Mouse (Mus musculus): ENCODE data around the gene Cenpm. TPM values are rescaled to one million over a fixed set of nuclear protein-coding genes. Genes with fewer than 3 reads are reported as not detected.
A peak's percentile ranks its signal among the peaks of the same experiment; 100 is the strongest.
"Not testable (repeated sequence)": the region's sequence is repeated elsewhere in the genome, so short reads cannot be mapped to it uniquely, and the experiment has no call there.

Cenpm gene
- polyA plus RNA-seq, 1 experiment, result 46.3 TPM

DNA sequence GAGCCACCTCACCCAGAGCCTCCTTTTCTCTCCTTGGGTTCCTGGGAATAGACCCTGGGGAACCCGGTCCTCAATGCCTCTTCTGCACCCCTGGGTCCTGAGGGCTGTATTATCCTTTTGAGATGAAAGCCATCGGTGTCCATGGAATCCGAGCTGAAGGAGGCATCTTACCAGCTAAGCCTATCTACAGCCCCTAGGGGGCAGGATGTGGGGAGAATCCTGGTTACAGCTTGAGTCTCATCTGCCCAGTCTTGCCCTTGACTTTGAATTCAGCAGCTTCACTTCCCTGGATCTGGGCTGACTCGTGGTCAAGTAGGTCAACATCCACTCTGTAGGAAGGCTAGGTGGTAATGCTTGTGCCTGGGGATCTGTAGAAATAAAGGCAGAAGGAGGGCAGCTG is 10.7 kb upstream of the Cenpm start:
- H3K36me3 ChIP-seq (ENCODE audit: control insufficient read depth, insufficient read depth), result no peaks in the 10 kb centered on the region
- H3K79me3 ChIP-seq (ENCODE audit: low read depth), result no peaks in the 10 kb centered on the region
- no peak for TF ChIP-seq CTCF (IDR thresholded peaks at IDR 0.05; ENCODE audit: control insufficient read depth, insufficient read depth, insufficient read length)
- no peak for TF ChIP-seq FOSL1 (IDR thresholded peaks at IDR 0.05; ENCODE audit: insufficient read depth, low read length, poor library complexity, severe bottlenecking)
- TF ChIP-seq MAX (IDR thresholded peaks at IDR 0.05), result no peak
- no peak for TF ChIP-seq CEBPB (IDR thresholded peaks at IDR 0.05; ENCODE audit: low read depth)
- no peak for TF ChIP-seq USF1 (IDR thresholded peaks at IDR 0.05; ENCODE audit: low read depth)
- peaks cover 31% of the 10 kb centered on the region for H3K27me3 ChIP-seq (ENCODE audit: control insufficient read depth, insufficient read depth, insufficient read length)
- no peaks in the 10 kb centered on the region for H3K79me2 ChIP-seq (ENCODE audit: control insufficient read depth, insufficient read depth)
- no peak overlapping the region for H3ac ChIP-seq (ENCODE audit: control insufficient read depth, insufficient read length, low read depth)
- H3K4me3 ChIP-seq (ENCODE audit: insufficient read depth, poor library complexity, severe bottlenecking), result no peak overlapping the region

DNA sequence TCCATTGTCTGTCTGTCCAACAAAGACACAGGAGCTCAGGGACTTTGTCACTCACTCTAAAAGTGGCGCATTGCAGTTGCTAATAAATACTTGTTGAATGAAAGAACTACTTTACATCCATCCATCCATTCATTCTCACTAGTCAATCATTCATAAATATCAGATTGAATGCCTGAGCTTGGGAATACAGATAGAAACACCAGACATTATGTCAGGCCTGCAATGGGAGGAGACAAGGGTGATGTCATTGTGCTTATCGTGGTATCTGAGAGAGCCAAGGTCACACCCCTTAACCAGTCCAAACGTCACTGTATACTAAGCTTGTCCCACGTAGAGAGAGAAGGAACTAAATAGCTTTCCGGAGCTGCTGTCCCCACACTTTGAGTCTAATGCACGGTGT is 7.5 kb upstream of the Cenpm start, which contains the start of gene 1500009C09Rik:
Gene 1500009C09Rik, plus strand, starts transcription at position 301 of the 400 bp plus-strand sequence.
- Histone ChIP-seq H3K79me3 (ENCODE audit: low read depth) (no peaks in the 10 kb centered on the region), H3K36me3 (ENCODE audit: control insufficient read depth, insufficient read depth) (no peaks in the 10 kb centered on the region), H3K27me3 (ENCODE audit: control insufficient read depth, insufficient read depth, insufficient read length) (peaks cover 12% of the 10 kb centered on the region), H3ac (ENCODE audit: control insufficient read depth, insufficient read length, low read depth) (no peak within 1 kb of the TSS), H3K79me2 (ENCODE audit: control insufficient read depth, insufficient read depth) (no peaks in the 10 kb centered on the region), H3K4me3 (ENCODE audit: insufficient read depth, poor library complexity, severe bottlenecking) (no peak within 1 kb of the TSS)
- TF ChIP-seq CEBPB (IDR thresholded peaks at IDR 0.05; ENCODE audit: low read depth) (no peak), MAX (IDR thresholded peaks at IDR 0.05) (no peak), FOSL1 (IDR thresholded peaks at IDR 0.05; ENCODE audit: insufficient read depth, low read length, poor library complexity, severe bottlenecking) (no peak), MYOG (IDR thresholded peaks at IDR 0.05; ENCODE audit: control insufficient read depth, extremely low read depth, insufficient read length) (no peak), USF1 (IDR thresholded peaks at IDR 0.05; ENCODE audit: low read depth) (no peak), MYOD1 (IDR thresholded peaks at IDR 0.05; ENCODE audit: control insufficient read depth, insufficient read length, low read depth) (no peak), CTCF (IDR thresholded peaks at IDR 0.05; ENCODE audit: control insufficient read depth, insufficient read depth, insufficient read length) (no peak)

DNA sequence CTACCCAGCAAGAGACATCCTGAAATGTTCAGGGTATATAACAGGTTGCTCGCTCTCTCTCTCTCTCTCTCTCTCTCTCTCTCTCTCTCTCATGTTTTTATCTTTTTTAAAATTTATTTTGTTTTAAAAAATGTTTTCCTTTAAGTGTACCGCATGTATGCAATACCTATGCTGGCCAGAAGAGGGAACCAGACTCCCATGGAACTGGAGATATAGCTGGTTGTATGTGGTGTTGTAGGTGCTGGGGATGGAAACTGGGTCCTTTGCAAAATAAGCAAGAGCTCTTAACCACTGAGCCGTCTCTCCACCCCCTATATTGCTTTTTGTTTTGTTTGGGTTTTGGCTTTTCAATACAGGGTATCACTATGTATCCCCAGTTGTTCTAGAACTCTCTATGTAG is 7.0 kb upstream of the Cenpm start:
- no peaks in the 10 kb centered on the region for H3K79me2 ChIP-seq (ENCODE audit: control insufficient read depth, insufficient read depth)
- H3K79me3 ChIP-seq (ENCODE audit: low read depth), result no peaks in the 10 kb centered on the region
- H3K36me3 ChIP-seq (ENCODE audit: control insufficient read depth, insufficient read depth), result no peaks in the 10 kb centered on the region
- H3K27me3 ChIP-seq (ENCODE audit: control insufficient read depth, insufficient read depth, insufficient read length), result peaks cover 12% of the 10 kb centered on the region
- no peak overlapping the region for H3ac ChIP-seq (ENCODE audit: control insufficient read depth, insufficient read length, low read depth)
- H3K4me3 ChIP-seq (ENCODE audit: insufficient read depth, poor library complexity, severe bottlenecking), result no peak overlapping the region
- no peak for TF ChIP-seq CEBPB (IDR thresholded peaks at IDR 0.05; ENCODE audit: low read depth)
- no peak for TF ChIP-seq MAX (IDR thresholded peaks at IDR 0.05)
- TF ChIP-seq CTCF (IDR thresholded peaks at IDR 0.05; ENCODE audit: control insufficient read depth, insufficient read depth, insufficient read length), result no peak
- no peak for TF ChIP-seq USF1 (IDR thresholded peaks at IDR 0.05; ENCODE audit: low read depth)
- TF ChIP-seq MYOD1 (IDR thresholded peaks at IDR 0.05; ENCODE audit: control insufficient read depth, insufficient read length, low read depth), result no peak
- TF ChIP-seq FOSL1 (IDR thresholded peaks at IDR 0.05; ENCODE audit: insufficient read depth, low read length, poor library complexity, severe bottlenecking), result no peak
- TF ChIP-seq MYOG (IDR thresholded peaks at IDR 0.05; ENCODE audit: control insufficient read depth, extremely low read depth, insufficient read length), result no peak

DNA sequence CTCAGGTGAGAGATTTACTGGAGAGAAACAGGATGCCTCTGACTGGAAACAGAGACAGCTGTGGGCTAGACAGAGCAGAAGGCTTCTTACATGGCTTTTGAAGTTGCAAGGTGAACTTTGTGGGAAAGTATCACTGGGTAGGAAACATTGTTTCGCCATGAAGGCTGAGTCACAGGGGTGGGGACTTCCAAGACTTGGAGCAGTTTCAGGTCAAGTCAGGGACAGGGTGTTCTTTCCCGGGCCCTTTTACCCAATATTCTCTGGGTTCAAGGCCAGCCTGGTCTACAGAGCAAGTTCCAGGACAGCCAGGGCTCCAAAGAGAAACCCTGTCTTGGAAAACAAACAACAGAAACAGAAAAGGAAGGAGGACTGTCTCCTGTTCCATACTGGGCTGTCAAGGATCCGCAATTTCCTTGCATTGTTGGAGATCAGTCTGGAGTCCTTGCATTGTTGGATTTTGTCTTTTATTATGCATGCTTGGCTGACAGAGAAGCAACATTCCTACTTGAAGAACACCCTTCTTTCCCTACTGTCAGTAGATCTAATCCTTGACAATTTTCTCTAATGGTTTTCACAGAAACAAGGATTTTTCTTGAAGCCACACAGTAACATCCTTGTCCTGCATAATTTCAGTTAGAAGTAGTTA is 2.7 kb upstream of the Cenpm start:
- no peaks in the 10 kb centered on the region for H3K27me3 ChIP-seq (ENCODE audit: control insufficient read depth, insufficient read depth, insufficient read length)
- no peak overlapping the region for H3K4me3 ChIP-seq (ENCODE audit: insufficient read depth, poor library complexity, severe bottlenecking)
- no peaks in the 10 kb centered on the region for H3K79me3 ChIP-seq (ENCODE audit: low read depth)
- no peak overlapping the region for H3ac ChIP-seq (ENCODE audit: control insufficient read depth, insufficient read length, low read depth)
- H3K36me3 ChIP-seq (ENCODE audit: control insufficient read depth, insufficient read depth), result no peaks in the 10 kb centered on the region
- H3K79me2 ChIP-seq (ENCODE audit: control insufficient read depth, insufficient read depth), result no peaks in the 10 kb centered on the region
- no peak for TF ChIP-seq CTCF (IDR thresholded peaks at IDR 0.05; ENCODE audit: control insufficient read depth, insufficient read depth, insufficient read length)
- peak; percentile 17 for TF ChIP-seq CEBPB (IDR thresholded peaks at IDR 0.05; ENCODE audit: low read depth)
- TF ChIP-seq MAX (IDR thresholded peaks at IDR 0.05), result no peak
- no peak for TF ChIP-seq FOSL1 (IDR thresholded peaks at IDR 0.05; ENCODE audit: insufficient read depth, low read length, poor library complexity, severe bottlenecking)
- no peak for TF ChIP-seq USF1 (IDR thresholded peaks at IDR 0.05; ENCODE audit: low read depth)
- TF ChIP-seq MYOD1 (IDR thresholded peaks at IDR 0.05; ENCODE audit: control insufficient read depth, insufficient read length, low read depth), result no peak

DNA sequence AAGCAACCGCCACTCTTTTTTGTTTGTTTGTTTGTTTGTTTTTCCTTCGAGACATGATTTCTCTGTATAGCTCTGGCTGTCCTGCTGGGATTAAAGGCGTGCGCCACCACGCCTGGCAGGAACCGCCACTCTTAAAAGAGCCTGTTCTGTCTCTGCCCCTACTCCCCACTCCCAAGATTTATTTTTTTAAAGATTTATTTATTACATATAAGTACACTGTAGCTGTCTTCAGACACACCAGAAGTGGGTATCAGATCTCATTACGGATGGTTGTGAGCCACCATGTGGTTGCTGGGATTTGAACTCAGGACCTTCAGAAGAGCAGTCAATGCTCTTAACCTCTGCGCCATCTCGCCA is 235 bp upstream of the Cenpm start:
- not testable (repeated sequence) for H3K79me3 ChIP-seq (ENCODE audit: low read depth); H3ac ChIP-seq (ENCODE audit: control insufficient read depth, insufficient read length, low read depth)

DNA sequence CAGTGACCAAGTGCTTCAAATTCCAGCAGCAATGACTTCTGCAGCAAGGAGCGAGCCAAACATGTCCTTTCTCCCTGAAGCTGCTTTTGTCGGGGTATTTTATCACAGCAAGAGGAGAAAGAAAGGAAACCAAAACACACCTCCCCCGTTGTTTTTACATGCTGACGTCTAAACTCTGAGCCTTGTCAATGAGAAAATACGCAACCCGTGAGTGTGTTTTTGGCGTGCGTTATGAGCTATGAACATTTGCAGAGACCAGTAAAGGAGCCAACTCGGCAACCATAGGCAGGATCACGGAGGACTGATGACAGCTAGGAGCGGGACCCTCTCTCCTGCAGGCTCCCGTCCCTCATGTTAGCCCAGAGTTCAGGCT is 820 bp downstream of the Cenpm start:
- no peaks in the 10 kb centered on the region for H3K79me3 ChIP-seq (ENCODE audit: low read depth)
- H3K4me3 ChIP-seq (ENCODE audit: insufficient read depth, poor library complexity, severe bottlenecking), result peak overlapping the region; percentile 58
- no peaks in the 10 kb centered on the region for H3K27me3 ChIP-seq (ENCODE audit: control insufficient read depth, insufficient read depth, insufficient read length)
- peak overlapping the region; percentile 85 for H3ac ChIP-seq (ENCODE audit: control insufficient read depth, insufficient read length, low read depth)
- H3K36me3 ChIP-seq (ENCODE audit: control insufficient read depth, insufficient read depth), result peaks cover 2% of the 10 kb centered on the region
- no peaks in the 10 kb centered on the region for H3K79me2 ChIP-seq (ENCODE audit: control insufficient read depth, insufficient read depth)
- TF ChIP-seq CEBPB (IDR thresholded peaks at IDR 0.05; ENCODE audit: low read depth) (no peak), MYOD1 (IDR thresholded peaks at IDR 0.05; ENCODE audit: control insufficient read depth, insufficient read length, low read depth) (no peak), CTCF (IDR thresholded peaks at IDR 0.05; ENCODE audit: control insufficient read depth, insufficient read depth, insufficient read length) (no peak), FOSL1 (IDR thresholded peaks at IDR 0.05; ENCODE audit: insufficient read depth, low read length, poor library complexity, severe bottlenecking) (no peak), USF1 (IDR thresholded peaks at IDR 0.05; ENCODE audit: low read depth) (no peak), MAX (IDR thresholded peaks at IDR 0.05) (no peak), MYOG (IDR thresholded peaks at IDR 0.05; ENCODE audit: control insufficient read depth, extremely low read depth, insufficient read length) (no peak)

More for the DNA sequence above, 235 bp upstream of the Cenpm start:
- H3K79me2 ChIP-seq (ENCODE audit: control insufficient read depth, insufficient read depth); H3K27me3 ChIP-seq (ENCODE audit: control insufficient read depth, insufficient read depth, insufficient read length); H3K36me3 ChIP-seq (ENCODE audit: control insufficient read depth, insufficient read depth): not testable (repeated sequence)
- peak overlapping the region; percentile 58 for H3K4me3 ChIP-seq (ENCODE audit: insufficient read depth, poor library complexity, severe bottlenecking)
